17 mouse cellular contexts compared by ENCODE assay signal in genomic region chr6:91585543-91585942, GRCm38 (mm10).
DNase-seq lines count a peak whose midpoint lies in the region.
"Had no signal": no experiment of that assay in that cellular context is flagged by ENCODE, and none has a peak within 500 bp of the region (broad histone marks: within the 10 kb centered on the region; RNA-seq: fewer than 3 reads in every experiment).

No protein-coding gene starts in this region.

- peaks cover 33% of the 10 kb centered on the region for H3K4me1 ChIP-seq in brown adipose tissue, adult 24 weeks (ENCODE audit: control insufficient read depth, insufficient read depth, insufficient read length, low read length)
- no peaks in the 10 kb centered on the region for H3K4me1 ChIP-seq in limb, embryonic 10.5 days

- no peak overlapping the region for H3K4me3 ChIP-seq in brown adipose tissue, adult 24 weeks (ENCODE audit: insufficient read depth, low read depth, low read length)
- no peak overlapping the region for H3K4me3 ChIP-seq in limb, embryonic 10.5 days
- H3K4me3 ChIP-seq: embryonic facial prominence, embryonic 15.5 days; heart, embryonic 15.5 days; lung, embryonic 15.5 days; midbrain, embryonic 12.5 days; stomach, embryonic 15.5 days had no signal

- H3K36me3 ChIP-seq in limb, embryonic 10.5 days, result no peaks in the 10 kb centered on the region
- H3K36me3 ChIP-seq: embryonic facial prominence, embryonic 15.5 days; heart, embryonic 15.5 days; lung, embryonic 15.5 days; midbrain, embryonic 12.5 days; stomach, embryonic 15.5 days had no signal

- peak; percentile 16 for DNase-seq in thymus, postnatal 0 days (ENCODE audit: low spot score)
- DNase-seq in thymus, adult 18-20 months, result no peak
- peak; percentile 73 for DNase-seq in lung, postnatal 36 days
- DNase-seq in spleen, adult 18-20 months, result no peak
- DNase-seq in limb, embryonic 10.5 days (ENCODE audit: low spot score), result no peak
- no peak for DNase-seq in cerebellum, adult 9-10 months
- DNase-seq: cerebellum, adult 11 months; kidney, adult 11 months; kidney, postnatal 36 days had no signal

- H3K27me3 ChIP-seq in limb, embryonic 10.5 days (ENCODE audit: low read depth, poor library complexity, severe bottlenecking), result no peaks in the 10 kb centered on the region
- H3K27me3 ChIP-seq: embryonic facial prominence, embryonic 15.5 days; lung, embryonic 15.5 days; midbrain, embryonic 12.5 days; Patski; stomach, embryonic 15.5 days had no signal

- peak overlapping the region; percentile 60 for H3K27ac ChIP-seq in brown adipose tissue, adult 24 weeks (replicated peaks; ENCODE audit: low read depth, low read length)
- no peak overlapping the region for H3K27ac ChIP-seq in limb, embryonic 10.5 days
- H3K27ac ChIP-seq: embryonic facial prominence, embryonic 15.5 days; heart, embryonic 15.5 days; hindbrain, embryonic 14.5 days; lung, embryonic 15.5 days; midbrain, embryonic 12.5 days; stomach, embryonic 15.5 days had no signal

- no peaks in the 10 kb centered on the region for H3K9me3 ChIP-seq in limb, embryonic 10.5 days (replicated peaks)
- H3K9me3 ChIP-seq: embryonic facial prominence, embryonic 15.5 days; heart, embryonic 15.5 days; lung, embryonic 15.5 days; midbrain, embryonic 12.5 days; stomach, embryonic 15.5 days had no signal

- WGBS in limb, embryonic 10.5 days, result 82% methylated on average over 3 of the region's 3 CpGs

Comparison
In these comparisons a context has a peak if more than half of its experiments do, and no peak if none do; other contexts are left out.
1. DNase-seq: peak in thymus, postnatal 0 days (single experiment) and lung, postnatal 36 days (single experiment); none in thymus, adult 18-20 months (0 of 2), spleen, adult 18-20 months (0 of 2), limb, embryonic 10.5 days (single experiment) and cerebellum, adult 9-10 months (single experiment).